Mouse (Mus musculus) forebrain, embryonic 14.5 days (tissue): ENCODE measurements around the gene Tln1. TPM values are rescaled to one million over a fixed set of nuclear protein-coding genes. Genes with fewer than 3 reads are reported as not detected.

Experiments
- ATAC-seq: fragments of 200-750 bp; cut with Nextera tagmentation; 2 replicates; pipeline ENCODE4 v1.8.0; 2017; ENCODE audit warnings: mild to moderate bottlenecking, moderate library complexity
- DNase-seq: peaks from one replicate; pipeline ENCODE4 v3.0.0-alpha.2; 2015; ENCODE audit warnings: low spot score
- H3K27ac ChIP-seq: fragments of 300-500 bp; sonication (generic); 2 replicates; pipeline ENCODE4 v1.5.1; 2014; ENCODE audit warnings: low read depth, mild to moderate bottlenecking, control low read depth, low read length, moderate library complexity
- H3K27me3 ChIP-seq: fragments of 300-500 bp; sonication (generic); replicated peaks from 2 replicates; pipeline ENCODE4 v1.6.1; 2014; ENCODE audit warnings: low read length, control low read depth, mixed read lengths; ENCODE audit not compliant: control insufficient read depth, insufficient read depth
- H3K36me3 ChIP-seq: fragments of 300-500 bp; sonication (generic); 2 replicates; pipeline ENCODE4 v1.6.1; 2014; ENCODE audit warnings: low read length, control low read depth; ENCODE audit not compliant: control insufficient read depth, insufficient read depth
- H3K4me1 ChIP-seq: fragments of 300-500 bp; sonication (generic); 2 replicates; pipeline ENCODE4 v1.6.1; 2014; ENCODE audit warnings: antibody characterized with exemption, low read length, control low read depth; ENCODE audit not compliant: control insufficient read depth, insufficient read depth
- H3K4me2 ChIP-seq: fragments of 300-500 bp; sonication (generic); 2 replicates; pipeline ENCODE4 v1.6.1; 2014; ENCODE audit warnings: mild to moderate bottlenecking, control low read depth, low read length
- H3K4me3 ChIP-seq: fragments of 300-500 bp; sonication (generic); 2 replicates; pipeline ENCODE4 v1.5.1; 2014; ENCODE audit warnings: low read depth, low read length, control low read depth
- H3K9ac ChIP-seq: fragments of 300-500 bp; sonication (generic); 2 replicates; pipeline ENCODE4 v1.6.1; 2014; ENCODE audit warnings: mild to moderate bottlenecking, low read length, control low read depth, moderate library complexity
- H3K9me3 ChIP-seq: fragments of 300-500 bp; sonication (generic); replicated peaks from 2 replicates; pipeline ENCODE4 v1.6.1; 2016; ENCODE audit warnings: low read length, control low read depth, mixed read lengths; ENCODE audit not compliant: control insufficient read depth
- WGBS: fragments of 180-500 bp; shearing (Covaris S2); extraction: QIAGEN DNeasy Blood & Tissue Kit; methylation state at CpG from one replicate; pipeline ENCODE4 v1.1.7; 2014; 5-methylcytosine and 5-hydroxymethylcytosine counted together
- polyA plus RNA-seq: library from polyadenylated mRNA; unstranded; fragments of >200 nt; fragmentation: Nextera tagmentation; extraction: Ambion mirVana; gene quantifications from 2 replicates; pipeline ENCODE4 v1.2.1, GENCODE M21; 2014

Gene Tln1
- polyA plus RNA-seq, 1 experiment from 2014 or later = 50.4 TPM

DNA sequence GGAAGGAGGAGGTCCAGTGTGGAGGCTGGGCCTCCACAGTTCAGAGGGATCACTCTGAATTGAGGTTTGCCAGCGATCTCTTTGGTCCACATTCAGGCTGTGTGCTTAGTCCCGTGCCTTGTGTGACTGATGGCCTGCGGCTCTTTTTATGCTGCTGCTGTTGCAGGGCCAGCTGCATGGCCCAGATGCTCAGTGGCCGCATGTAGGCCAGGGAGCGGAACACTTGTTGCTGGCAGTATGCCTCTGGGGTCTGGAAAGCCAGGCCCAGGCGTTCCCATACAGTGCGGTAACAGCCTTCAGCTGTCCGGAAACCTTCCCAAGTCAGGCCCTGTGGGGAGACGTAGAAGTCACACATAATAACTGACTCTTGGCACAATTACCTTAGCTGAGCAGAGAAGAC is 4.6 kb upstream of the Tln1 start:
- Histone ChIP-seq H3K36me3 (peaks cover 76% of the 10 kb centered on the region), H3K27me3 (no peaks in the 10 kb centered on the region), H3K9me3 (no peaks in the 10 kb centered on the region), H3K9ac (no peak overlapping the region), H3K4me2 (no peak overlapping the region), H3K27ac (no peak overlapping the region), H3K4me1 (peaks cover 13% of the 10 kb centered on the region), H3K4me3 (no peak overlapping the region)
- no peak for ATAC-seq
- DNase-seq = no peak
- 94% methylated on average over 9 of the region's 9 CpGs for WGBS

DNA sequence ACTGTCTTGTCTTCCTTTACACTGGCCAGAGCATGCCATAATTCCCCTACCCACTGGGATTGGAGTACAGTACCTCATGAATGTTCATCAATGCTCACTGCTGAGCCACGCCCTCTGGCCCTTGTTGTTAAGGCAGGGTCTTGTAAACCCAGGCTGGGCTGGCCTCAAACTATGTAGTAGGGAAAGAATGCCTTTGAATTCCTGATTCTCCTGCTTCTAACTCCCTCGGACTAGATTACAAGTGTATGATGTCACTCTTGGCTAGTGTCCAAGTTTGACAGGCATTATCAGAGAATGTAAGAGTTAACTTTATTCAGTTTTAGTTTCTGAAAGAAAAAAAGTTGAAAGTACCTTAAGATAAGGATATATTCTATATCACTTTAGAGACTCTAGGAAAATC is 1.7 kb upstream of the Tln1 start:
- WGBS = 28% methylated on average over 2 of the region's 2 CpGs
- H3K27ac ChIP-seq = no peak overlapping the region
- H3K4me1 ChIP-seq = peaks cover 21% of the 10 kb centered on the region
- no peak overlapping the region for H3K4me3 ChIP-seq
- no peak overlapping the region for H3K9ac ChIP-seq
- H3K27me3 ChIP-seq = no peaks in the 10 kb centered on the region
- H3K36me3 ChIP-seq = peaks cover 47% of the 10 kb centered on the region
- ATAC-seq = no peak
- peak; percentile 49 for DNase-seq
- H3K4me2 ChIP-seq = no peak overlapping the region
- H3K9me3 ChIP-seq = no peaks in the 10 kb centered on the region

DNA sequence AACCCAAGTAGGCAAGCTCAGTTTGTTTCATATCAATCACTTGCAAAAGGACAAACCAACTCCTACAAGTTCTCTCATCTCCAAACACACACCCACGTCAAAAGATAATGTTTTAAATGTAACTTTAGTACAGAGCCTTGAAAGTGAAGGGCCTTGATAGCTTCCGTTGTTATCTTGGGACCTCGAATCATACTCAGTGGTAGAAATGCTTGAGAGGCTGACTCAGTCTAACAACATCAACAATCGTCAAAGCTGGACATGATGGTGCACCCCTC is 1.0 kb upstream of the Tln1 start:
- H3K4me3 ChIP-seq = peak overlapping the region; percentile 85; the same call in 1 of the 2 replicates
- H3K36me3 ChIP-seq = peaks cover 40% of the 10 kb centered on the region
- no peaks in the 10 kb centered on the region for H3K27me3 ChIP-seq
- 87% methylated on average over 4 of the region's 4 CpGs for WGBS
- H3K9ac ChIP-seq = peak overlapping the region; percentile 94; the same call in 1 of the 2 replicates
- peaks cover 21% of the 10 kb centered on the region for H3K4me1 ChIP-seq
- no peaks in the 10 kb centered on the region for H3K9me3 ChIP-seq
- peak overlapping the region; percentile 89 for H3K4me2 ChIP-seq
- DNase-seq = no peak
- ATAC-seq = no peak
- no peak overlapping the region for H3K27ac ChIP-seq

DNA sequence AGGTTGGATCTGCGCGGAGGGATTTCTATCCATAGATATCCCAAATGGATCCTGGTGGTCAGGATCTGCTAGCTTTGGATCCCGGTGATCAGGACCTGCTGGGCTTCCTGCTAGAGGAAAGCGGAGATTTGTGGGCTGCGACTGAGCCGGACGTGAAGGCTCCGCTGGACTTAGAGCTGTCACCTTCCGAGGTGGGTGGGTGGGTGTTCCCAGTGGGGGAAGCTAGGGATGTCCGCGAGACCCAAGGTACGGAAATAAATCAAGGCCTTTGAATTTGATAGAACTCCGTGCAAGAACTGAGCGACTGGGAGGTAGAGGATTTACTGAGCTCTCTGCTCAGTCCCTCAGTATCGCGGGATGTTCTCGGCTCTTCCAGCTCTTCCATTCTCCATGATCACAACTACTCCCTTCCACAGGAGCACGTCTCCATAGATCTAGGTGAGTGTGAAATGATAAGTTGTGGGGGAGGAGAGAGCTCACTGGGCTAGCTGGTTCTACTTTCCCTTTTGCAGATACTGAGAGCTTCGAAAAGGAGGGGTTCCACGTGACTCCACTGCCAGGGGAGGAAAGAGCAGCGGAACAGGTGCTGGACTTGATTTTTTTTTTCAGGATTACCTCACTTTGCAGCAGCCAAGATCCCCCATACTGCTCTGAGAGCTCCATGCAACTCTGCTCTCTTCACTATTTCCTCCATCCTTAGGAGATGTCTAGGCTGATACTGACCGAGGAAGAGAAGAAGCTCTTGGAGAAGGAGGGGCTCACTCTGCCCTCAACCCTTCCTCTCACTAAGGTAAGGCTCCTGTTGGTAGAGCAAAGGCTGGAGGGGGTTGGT is 494 bp upstream of the Tln1 start:
- H3K9me3 ChIP-seq = no peaks in the 10 kb centered on the region
- peak; percentile 15; the same call in 1 of the 2 replicates for ATAC-seq
- no peak for DNase-seq
- H3K9ac ChIP-seq = peak overlapping the region; percentile 94
- 9% methylated on average over 22 of the region's 22 CpGs for WGBS
- peak overlapping the region; percentile 89 for H3K4me2 ChIP-seq
- peaks cover 21% of the 10 kb centered on the region for H3K4me1 ChIP-seq
- H3K27me3 ChIP-seq = no peaks in the 10 kb centered on the region
- H3K27ac ChIP-seq = peak overlapping the region; percentile 94
- peak overlapping the region; percentile 85 for H3K4me3 ChIP-seq
- peaks cover 34% of the 10 kb centered on the region for H3K36me3 ChIP-seq

DNA sequence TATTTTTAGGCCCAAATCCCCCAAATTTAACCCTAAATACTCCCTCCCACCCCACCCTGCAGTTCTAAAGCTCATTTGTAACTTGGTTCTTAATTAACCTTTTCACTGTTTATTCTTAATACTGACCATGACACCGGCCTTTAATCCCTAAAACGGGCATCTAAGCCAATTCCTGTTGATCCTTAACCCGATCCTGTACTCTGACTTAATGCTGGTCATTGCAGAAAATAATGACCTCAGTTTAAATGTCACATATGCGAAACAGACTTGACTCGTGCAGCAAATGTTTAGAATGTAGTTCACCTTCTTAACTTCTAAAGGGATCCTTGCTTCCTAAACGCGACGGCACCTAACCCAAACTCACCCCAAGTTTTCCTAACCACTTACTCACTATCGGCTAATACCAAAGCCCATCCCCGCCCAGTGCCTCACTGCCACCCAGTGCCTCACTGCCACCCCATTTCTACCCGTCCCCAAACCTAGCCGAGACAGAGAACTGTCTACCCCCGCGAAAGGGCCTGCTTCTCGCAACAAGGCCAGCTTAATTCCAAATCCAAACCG is 975 bp downstream of the Tln1 start:
- Histone ChIP-seq H3K9ac (peak overlapping the region; percentile 94), H3K4me1 (peaks cover 21% of the 10 kb centered on the region)
- ATAC-seq = no peak; the same call in 1 of the 2 replicates

DNA sequence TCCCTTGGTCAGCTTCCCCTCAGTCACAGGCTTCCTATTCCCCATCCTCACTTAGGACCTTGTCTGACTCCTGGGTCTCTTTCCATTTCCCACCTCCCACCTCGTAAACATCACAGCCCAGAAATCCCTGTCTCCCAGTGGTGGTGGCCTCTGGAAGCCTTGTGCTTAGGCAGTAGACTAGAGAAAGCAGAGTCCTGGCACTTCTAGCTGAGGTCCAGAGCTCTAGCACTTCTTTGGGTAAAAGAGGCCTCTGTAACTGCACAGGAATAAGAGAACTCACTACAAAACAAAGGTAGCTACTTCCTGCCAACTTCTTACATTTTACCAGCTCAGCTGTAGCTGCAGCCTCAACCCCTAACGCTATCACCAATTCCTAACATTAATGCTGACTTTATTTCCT is 1.5 kb downstream of the Tln1 start:
- no peak for DNase-seq
- 41% methylated on average over 2 of the region's 2 CpGs for WGBS
- ATAC-seq = no peak
- Histone ChIP-seq H3K4me2 (peak overlapping the region; percentile 89), H3K4me1 (peaks cover 21% of the 10 kb centered on the region), H3K36me3 (peaks cover 24% of the 10 kb centered on the region), H3K27me3 (no peaks in the 10 kb centered on the region), H3K9me3 (no peaks in the 10 kb centered on the region), H3K4me3 (peak overlapping the region; percentile 85), H3K9ac (peak overlapping the region; percentile 94), H3K27ac (no peak overlapping the region)

More for the DNA sequence above, 975 bp downstream of the Tln1 start:
- no peak for DNase-seq
- no peaks in the 10 kb centered on the region for H3K9me3 ChIP-seq
- peak overlapping the region; percentile 94 for H3K27ac ChIP-seq
- no peaks in the 10 kb centered on the region for H3K27me3 ChIP-seq
- peak overlapping the region; percentile 85 for H3K4me3 ChIP-seq
- H3K36me3 ChIP-seq = peaks cover 25% of the 10 kb centered on the region
- 2% methylated on average over 16 of the region's 16 CpGs for WGBS
- peak overlapping the region; percentile 89 for H3K4me2 ChIP-seq

DNA sequence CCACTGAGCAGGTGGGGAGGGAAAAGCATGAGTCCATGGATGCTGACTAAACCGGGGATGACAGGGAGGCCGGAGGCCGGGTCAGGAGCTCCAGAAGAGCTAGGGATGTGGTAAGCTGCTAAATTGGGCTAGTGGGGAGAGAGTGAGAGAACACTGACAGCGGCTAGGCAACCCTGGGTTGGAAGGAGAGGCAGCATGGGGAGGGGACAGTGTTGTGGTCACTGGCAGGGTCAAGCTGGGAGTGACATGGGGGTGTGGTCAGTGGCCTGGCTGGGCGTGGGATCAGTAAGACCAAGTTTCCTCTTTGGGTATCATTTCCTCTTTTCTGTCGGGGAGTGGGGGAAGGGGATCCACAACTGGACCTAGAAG is 2.3 kb downstream of the Tln1 start:
- peaks cover 24% of the 10 kb centered on the region for H3K36me3 ChIP-seq
- H3K4me3 ChIP-seq = no peak overlapping the region
- peaks cover 21% of the 10 kb centered on the region for H3K4me1 ChIP-seq
- 65% methylated on average over 6 of the region's 6 CpGs for WGBS
- peak overlapping the region; percentile 89; the same call in 1 of the 2 replicates for H3K4me2 ChIP-seq
- no peaks in the 10 kb centered on the region for H3K27me3 ChIP-seq
- no peaks in the 10 kb centered on the region for H3K9me3 ChIP-seq
- H3K27ac ChIP-seq = no peak overlapping the region
- no peak for DNase-seq
- H3K9ac ChIP-seq = no peak overlapping the region
- no peak for ATAC-seq

DNA sequence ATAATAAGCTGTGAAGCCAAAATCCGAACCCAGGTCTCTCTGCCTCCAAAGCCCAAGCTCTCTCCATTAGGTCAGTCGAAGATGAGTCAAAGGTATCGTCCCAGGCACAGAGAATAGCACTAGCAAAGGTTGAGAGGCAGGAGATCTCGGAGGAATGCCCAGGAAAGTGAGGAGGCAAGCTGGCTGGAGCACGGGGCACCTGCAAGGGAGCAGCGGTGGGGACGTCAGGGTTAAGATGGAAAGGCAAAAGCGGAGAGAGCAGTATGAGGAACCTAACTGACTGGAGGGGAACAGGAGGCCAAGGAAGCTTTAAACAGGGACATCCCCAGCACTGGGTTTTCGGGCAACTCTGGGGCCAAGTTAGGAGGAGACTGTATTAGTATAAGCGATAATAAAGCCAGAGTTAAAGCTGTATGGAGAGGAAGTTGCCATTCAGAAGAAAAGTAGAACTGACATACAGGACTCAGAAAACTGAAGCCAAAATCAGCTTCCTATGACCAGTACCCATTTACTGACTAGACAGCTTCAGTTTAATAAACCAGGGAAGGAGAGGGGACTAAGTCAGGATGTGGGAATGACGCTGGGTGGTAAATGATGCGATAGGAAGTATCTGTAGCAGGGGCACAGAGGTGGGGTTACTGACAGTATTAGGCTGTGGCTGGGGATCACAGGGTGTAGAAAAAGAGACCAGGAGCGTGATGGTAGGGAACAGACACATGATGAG is 2.8 kb downstream of the Tln1 start:
- Histone ChIP-seq H3K36me3 (peaks cover 24% of the 10 kb centered on the region), H3K9ac (no peak overlapping the region), H3K9me3 (no peaks in the 10 kb centered on the region), H3K4me1 (peaks cover 21% of the 10 kb centered on the region), H3K27me3 (no peaks in the 10 kb centered on the region), H3K27ac (no peak overlapping the region), H3K4me2 (no peak overlapping the region), H3K4me3 (no peak overlapping the region)
- DNase-seq (no peak), ATAC-seq (no peak)
- 87% methylated on average over 13 of the region's 13 CpGs for WGBS
